Mouse (Mus musculus) right cerebral cortex, postnatal 25 days (tissue): ENCODE data around the gene Zmym3.

Experiments
- DNase-seq: peaks from one replicate; pipeline ENCODE4 v3.0.0; 2022

Gene Zmym3

DNA sequence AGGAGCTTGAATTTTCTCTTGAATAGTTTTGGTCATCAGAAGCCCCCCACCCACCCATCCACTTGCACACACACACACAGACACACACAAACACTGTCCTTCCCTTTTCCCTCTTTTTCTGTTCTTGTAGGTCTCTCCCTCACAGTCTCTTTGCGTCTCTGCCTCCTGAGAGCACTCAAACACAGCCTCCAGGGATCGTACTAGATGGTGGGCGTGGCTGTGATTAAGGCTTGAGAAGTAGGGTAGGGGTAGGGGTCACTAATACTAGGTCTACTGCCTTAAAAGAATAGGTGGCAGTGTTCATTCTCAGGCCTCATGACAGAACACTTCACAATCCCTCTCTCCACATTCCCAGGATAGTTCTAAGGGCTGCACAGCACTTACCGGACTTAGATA lies at the start of gene Zmym3:
TSS of gene Zmym3 (minus strand) at position 150 of the 396 bp plus-strand sequence.
- DNase-seq = no peak

DNA sequence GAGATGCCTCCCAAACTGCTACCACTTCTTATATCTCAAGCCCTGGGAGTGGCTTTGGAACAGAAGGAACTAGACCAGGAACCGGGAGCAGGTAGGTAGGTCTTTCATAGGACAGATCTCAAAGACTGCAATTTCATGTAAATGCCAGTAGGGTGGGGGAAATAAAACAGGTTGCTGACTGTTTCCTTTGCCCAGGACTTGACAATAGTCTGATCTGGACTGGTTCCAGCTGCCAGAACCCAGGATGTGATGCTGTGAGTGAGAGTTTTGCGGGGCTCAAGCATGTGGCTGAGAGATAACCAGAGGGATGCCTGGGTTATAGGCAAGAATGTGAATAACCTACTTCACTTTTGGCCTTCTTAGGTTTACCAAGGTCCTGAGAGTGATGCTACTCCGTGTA lies 30.9 kb upstream of the Zmym3 start:
- DNase-seq = no peak

DNA sequence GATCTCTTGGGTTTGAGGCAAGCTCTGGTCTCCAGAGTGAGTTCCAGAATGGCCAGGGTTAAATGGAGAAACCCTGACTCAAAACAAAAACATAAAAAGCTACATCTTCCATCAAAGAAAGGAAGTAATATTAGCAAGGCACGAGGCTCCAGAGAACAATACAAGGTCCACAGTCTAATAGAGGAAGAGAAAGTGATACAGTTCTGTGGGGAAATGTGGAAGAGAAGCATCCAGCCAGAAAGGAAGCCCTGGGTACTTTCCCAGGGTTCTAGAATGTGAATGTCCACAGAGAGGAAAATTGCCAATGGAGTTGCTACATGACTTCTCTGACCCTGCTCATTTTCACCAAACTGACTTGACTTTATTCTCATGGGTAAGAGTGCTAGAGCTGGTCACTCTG lies 30.5 kb upstream of the Zmym3 start:
- DNase-seq = no peak

DNA sequence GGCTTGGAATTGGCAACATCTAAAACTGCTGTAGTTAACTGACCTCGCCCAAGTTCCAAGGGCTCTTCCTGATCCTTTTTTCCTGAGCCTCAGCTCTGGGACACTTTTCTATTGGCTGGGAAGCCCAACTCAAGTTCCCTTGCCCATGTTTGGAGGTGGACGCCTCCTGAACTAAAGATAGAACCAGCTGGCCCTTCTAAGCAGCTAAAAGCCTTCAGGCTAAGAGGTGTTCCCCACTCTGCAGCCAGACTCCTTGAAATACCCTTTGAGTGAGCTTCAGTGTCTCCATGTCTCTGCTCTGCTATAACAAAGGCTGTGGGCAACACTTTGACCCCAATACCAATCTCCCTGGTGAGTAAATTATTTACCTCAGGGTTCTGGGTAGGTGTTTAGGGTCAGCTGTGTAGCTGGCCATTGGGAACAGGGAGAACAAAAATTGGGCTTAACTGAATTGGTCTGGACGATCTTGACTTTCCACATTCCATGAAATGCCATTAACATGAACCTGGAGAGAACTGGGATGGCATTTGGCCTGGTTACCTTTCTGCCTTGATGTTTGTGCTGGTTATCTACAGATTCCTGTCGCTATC lies 28.3 kb upstream of the Zmym3 start, which contains the start of gene Itgb1bp2:
TSS of gene Itgb1bp2 (plus strand) at position 203 of the 590 bp plus-strand sequence.
- DNase-seq = no peak

DNA sequence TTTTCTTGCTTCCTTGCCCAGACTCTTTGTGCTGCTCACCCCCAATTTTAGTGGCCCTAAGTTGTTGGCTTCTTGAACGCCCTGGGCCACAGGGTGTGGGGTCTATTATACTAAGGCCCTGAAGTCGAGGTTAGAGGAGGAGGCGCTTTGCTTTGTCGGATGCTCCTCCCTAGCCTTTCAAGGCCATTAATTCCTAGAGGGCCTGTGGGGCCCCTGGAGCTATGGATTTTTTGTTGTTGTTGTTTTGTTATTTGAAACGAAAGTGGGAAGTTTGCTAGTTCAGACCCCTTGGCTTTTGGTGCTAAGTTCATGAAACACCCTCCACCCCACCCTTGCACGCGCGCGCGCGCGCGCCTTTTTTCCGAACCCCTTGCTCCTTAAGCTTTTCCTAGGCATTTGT lies 9.3 kb upstream of the Zmym3 start:
- DNase-seq = no peak

DNA sequence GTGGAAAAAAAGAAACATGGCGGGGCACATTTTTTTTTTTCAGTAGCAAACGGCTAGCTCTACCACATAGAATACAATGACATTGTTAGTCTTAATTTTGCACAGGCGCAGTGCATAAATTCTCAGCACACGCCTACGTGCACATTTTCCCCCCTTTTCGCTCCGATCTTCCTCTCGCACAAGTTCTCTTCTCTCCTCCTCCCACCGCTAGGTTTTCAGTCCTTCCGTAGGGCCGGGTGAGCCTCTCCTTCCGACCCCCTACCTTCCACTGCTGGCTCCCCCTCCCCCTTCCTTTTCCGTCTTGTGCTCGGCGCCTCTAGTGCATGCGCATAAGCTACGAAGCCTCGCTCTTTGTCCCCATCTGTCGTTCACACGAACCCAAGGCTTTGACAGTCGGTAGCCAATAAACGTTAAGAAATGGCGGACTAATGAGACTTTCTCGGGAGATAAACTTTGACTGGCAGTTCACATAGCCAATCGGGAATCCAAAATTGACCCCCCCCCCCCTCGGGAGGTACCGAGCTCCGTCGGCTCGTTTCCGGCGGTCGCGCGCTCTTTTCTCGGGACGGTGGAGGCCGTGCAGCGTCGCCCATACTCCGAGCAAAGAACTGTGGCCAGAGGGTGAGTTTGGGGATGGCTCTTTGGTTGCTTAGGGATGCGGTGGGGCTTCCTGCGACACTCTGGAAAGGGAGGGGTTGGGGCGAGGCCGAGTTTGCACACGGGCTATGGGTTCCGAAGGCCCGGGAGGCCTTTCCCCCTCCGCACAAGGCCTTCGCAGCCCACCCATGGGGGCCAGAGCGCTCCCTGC lies 8.7 kb upstream of the Zmym3 start, which contains the start of gene Nono:
TSS of gene Nono (plus strand) at position 177 of the 808 bp plus-strand sequence.
- peak; percentile 73 for DNase-seq

DNA sequence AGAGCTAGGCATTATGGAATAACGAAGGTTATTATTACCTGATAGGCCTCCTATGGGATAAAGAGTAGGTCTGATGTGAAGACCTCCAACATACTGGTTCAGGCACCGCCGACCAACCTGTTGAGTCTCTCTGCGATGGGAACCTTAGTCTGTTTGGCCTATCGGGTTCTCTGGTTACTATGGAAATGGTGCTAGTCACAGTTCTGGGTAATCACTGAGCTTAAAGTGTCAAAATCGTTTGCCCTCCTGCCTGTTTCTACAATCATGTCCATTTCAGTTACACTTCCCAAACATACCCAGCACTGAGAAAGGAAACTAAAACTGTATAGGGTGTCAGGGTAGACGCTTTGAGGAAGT lies 8.1 kb upstream of the Zmym3 start:
- peak; percentile 6 for DNase-seq

DNA sequence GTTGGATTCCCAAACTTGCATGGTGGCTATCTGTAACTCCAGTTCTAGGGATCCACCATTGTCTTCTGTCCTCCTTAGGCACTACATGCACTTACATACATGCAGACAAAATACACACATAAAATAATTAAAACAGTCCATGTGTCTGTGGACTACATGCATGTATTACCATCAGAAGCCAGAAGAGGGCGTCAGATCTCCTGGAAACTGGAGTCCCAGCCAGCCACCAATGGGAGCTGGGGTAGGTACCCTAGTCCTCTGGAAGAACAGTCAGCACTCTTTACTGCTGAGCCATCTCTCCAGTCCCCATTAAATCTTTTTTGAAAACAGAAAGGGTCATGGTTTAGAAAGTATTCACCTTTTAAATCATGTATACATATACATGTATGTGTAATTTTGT lies 7.1 kb upstream of the Zmym3 start:
- no peak for DNase-seq

DNA sequence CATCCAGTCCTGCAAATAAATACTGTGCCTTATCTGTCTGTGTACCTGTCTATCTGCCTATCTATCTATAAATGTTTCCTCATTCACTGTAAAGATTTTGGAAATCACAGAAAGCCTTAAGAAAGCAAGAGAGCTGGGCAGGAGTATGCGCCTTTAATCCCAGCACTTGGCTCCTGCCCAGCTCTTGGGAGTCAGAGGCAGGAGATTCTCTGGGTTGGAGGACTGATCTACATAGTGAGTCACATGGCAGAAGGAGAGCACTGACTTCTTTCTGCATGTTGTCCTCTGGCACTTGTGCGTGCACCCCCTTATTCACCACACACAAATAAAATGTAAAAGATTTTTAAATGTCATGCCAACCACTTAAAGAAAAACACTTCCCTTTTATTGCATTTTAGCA lies 2.8 kb upstream of the Zmym3 start:
- DNase-seq = no peak

DNA sequence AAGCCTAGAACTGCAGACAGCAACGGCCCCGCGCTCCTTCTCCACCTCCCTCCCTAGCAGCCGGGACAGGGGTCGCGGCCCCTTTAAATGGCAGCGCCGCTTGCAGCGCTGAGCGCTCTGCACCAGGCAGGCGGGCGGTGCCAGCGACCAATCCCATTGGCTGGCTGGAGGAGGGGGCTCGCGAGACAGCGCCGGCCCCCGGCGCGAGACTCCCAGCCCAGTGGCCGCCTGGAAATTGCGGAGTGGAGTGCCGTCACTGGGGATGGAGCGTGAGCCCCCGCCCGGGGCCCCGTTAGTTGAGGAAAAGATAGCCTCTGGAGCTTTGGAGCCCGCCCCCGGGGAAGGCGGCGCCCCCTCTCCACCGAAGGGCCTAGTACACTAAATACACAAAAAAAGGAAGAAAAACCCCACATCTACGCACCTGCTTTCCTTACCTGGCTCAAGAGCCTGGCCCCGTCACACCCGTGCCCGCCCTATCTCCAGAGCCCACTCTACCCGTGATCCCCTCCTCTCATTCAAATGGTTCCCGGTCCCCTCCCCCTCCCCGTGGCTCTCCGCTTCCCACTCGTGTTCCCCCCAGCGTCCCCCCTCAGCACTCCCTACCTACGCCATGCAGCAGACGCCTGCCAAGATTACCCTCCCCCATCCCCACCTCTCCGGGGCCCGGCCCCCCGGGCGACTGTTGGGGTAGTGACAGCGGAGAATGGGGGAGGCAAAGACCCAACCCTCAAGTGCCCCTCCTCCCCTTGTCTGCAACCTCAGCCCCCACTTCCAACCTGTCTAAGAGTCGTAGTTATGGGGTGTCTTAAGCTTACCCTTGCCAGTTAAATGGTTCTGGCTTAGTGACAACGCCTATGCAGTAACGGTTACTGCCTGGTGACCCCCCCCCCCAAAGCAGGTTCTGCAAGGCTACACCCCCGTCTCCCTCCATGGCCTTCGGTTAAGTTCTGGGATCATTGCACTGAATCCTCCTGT lies 637 bp downstream of the Zmym3 start:
- DNase-seq = peak; percentile 87

DNA sequence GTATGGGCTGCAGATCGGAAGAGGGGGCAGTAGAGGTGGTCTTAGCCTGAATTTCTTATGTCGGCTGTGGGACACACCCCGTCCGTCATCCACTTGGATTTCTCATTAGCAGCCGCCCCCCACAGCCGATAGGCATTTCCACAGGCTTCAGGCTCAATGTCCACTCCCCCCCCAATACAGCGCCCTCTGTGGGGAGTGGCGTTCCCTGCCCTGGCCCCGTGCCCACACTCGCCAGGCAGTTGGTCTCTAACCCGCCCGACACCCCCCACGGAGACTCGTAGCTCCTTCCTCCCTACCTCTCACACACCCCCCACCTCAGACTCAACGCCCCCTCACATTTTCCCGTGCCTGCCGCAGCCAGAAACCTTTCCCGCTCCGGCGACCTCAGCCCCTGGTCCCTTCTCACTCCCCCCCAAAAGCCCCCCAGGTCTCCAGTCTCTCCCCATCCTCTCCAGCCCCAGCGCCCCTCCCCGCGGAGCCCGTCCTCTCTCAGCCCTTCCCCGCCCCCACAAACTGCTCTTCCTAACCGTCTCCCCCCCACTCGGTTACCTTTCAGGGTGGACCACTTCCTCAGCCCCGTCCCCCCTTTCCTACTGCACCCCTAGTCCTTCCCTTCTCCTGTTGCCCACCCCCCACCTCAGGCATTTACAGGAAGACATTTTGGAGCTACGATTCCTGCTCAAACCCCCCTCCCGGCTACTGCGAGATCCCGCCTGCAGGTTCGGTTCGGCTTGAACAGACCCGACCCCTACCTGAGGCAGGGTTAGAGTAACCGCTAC lies 1.5 kb downstream of the Zmym3 start:
- peak; percentile 36 for DNase-seq

DNA sequence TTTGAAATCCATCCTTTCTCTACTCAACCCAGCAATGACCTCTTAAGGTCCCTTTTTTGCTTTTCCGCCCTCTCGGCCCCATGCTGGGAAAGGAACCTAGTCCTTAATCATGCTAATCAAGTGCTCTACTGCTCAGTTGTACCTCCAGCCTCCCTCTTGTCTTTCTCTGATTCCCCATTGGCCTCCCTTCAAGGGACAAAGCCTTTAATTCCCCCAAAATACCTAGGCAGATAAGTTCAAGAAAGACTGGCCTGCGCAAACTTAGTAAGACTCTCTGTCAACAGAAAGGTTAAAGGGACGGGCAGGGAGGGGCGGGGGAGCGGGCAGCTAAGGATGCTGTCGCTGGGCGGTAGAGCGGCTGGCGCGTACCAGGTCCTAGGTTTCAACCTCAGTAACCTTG lies 24.2 kb downstream of the Zmym3 start:
- no peak for DNase-seq

DNA sequence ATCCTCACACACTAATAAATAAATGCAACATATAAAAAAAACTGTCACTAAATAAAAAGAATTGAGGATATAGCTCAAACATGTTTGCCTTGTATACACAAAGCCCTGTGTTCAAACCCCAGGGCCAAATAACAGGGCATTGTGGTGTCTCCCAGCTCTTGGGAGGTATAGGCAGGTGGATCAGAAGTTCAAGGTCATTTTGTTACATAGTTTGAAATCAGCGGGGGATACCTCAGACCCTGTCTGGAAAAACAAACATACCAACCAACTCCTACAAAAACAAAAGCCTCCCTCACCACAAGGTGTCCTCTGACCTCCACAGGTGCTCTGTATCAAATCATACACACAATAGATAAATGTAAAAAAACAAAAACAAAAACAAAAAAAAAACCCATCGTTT lies 26.3 kb downstream of the Zmym3 start:
- DNase-seq = no peak

DNA sequence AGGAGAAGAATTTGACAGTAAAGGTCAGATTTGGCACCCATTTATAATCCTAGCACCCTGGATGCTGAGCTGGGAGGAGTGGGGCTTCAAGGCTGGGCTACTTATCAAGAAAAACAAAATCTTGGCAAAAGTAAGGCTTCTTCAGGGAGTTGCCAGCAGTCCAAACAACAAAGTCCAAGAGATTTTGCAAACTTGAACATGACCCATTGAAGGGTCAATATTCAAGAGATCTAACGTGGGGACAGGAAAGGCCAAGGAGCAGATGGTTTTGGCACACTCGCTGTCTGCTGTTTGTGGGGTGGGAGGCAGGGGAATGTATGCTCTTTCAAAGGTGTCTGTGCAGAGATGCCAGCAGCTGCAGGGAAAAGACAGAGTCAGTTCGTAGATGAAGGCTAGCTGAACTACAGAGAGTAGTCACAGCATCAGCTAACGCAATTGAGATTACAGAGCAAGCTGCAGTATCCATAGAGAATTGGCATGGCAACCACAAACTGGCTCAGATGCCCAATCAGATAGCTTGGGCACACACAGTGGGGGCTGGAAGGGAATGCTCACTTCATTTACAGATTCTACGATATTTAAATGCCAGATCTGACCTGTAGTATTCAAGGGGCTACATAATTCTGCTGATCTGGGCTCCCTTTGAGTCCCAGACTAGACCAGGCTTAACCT lies 31.6 kb downstream of the Zmym3 start:
- DNase-seq = no peak

DNA sequence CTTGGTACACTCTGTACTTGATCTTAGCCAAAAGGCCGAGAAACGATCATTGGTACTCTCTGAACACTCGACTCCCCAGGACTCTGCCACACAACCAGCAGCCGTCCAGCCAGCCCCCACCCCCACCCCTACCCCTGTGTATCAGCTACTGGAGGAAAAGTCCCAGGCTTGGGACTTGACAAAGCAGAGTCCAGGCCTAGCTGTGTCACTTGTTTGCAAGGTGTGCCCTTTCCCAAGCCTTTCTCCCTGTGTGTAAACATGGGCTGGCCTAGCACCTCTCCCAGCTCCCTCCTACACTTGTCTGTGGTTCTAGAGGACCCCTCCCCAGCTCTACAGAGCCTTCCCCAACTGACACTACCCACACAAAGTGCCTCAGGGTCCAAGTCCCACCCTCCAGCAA lies 34.4 kb downstream of the Zmym3 start:
- no peak for DNase-seq

DNA sequence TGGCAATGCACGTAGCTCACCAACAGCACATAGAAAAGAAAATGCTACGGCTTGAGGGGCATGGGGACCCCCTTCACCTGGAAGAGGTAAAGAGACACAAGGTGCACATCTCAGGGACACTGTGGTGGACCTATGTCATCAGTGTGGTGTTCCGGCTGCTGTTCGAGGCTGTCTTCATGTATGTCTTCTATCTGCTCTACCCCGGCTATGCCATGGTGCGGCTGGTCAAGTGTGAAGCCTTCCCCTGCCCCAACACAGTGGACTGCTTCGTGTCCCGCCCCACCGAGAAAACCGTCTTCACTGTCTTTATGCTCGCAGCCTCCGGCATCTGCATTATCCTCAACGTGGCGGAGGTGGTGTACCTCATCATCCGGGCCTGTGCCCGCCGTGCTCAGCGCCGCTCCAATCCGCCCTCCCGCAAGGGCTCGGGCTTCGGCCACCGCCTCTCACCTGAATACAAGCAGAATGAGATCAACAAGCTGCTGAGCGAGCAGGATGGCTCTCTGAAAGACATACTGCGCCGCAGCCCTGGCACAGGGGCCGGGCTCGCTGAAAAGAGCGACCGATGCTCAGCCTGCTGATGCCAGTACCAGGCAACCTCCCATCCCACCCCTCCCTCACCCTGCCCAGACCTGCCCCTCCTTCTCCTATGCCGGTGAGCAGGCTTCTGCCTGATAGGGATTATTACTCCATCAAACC lies 36.1 kb downstream of the Zmym3 start:
- peak; percentile 11 for DNase-seq

DNA sequence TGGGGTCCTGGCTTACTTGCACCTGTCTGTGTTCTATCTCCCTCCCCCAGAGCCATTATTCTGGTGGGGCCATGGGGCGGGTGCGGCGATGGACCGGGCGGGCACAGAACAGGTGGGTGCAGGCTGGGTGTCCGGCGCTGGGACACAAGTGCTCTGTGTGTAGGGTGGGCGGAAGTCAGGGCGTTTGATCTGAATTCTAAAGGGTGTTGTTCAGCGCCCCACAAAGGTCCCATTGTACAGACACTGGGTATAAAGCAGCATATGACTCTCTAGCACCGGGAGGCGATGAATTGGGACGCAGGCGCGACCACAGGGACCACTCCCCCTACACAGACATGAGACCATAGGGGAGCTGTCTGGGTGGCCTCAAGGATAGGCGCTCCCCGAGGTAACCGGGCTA lies 37.2 kb downstream of the Zmym3 start:
- DNase-seq = no peak

DNA sequence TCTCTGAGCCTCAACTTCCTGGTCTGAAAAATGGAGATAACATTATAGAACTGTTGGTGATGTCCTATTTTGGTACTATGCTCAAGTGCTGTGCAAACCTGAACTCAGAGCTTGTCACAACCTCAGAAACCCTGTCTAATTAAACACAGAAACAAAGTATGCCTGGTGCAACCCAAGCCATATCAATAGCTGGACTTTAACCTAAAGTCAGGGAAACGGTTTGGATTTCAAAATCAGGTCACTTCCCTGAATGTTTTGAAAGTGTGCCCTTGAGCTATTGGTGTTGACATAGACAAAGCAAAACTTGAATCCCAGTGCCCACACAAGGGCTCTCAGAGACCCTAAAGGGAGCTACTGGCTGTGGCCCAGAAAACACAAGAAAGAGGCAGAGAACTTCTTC lies 40.9 kb downstream of the Zmym3 start:
- DNase-seq = no peak

DNA sequence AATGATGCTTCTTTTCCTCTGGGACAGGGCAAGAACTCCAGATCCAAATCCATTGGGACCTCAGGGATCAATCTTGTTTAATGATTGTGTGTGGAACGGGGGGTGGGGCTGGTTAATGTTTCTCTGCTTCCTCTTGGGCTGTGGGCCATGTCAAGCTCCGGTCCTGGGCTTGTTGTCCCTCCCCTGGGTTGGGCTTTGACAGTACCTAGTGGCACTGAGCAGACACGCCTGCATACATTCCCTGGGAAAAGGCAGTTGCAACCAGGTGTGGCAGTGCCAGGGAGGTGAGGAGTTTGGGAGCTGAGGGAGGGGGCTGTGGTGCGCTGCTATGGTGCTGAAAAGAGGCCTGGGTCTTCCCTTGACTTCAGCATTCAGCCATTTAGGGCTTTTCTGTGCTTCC lies 43.6 kb downstream of the Zmym3 start:
- DNase-seq = no peak

DNA sequence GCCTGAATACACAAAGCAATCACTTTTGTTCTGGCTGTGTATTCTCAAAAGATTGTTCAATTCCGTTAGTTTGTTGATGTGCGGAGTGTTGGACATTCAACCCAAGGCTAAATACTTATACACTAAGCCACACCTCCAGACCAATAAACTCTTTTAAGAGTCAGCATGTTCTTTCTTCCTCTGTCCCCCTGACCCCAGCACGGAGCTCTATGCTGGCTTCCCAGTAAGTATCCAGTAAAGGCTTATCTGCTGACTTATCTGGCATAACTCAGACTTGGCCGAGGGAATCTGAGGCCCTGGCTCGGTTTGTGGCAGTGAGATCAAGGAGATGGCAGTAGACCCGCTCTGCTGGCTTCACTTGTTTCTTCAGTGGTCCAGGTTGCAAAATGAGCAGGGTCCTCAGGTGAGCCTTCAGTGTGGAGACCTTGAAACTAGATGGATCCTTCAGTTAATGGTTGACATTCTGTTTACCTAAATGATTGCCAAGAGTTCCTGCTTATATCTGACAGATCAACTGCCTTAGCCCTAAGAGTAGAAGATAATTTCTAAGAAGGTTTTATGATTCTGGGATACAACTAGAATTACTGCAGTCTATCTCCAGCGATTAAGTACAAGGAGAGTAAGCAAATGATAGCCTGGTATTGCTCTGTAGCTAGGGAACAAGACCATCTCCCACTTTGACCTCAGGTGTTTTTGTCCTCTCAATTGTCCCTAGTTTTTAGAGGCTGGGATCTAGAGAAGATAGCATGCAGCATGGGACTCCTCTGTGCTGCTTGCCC lies 44.3 kb downstream of the Zmym3 start, which contains the start of gene Gjb1:
TSS of gene Gjb1 (plus strand) at position 189 of the 779 bp plus-strand sequence.
- no peak for DNase-seq
